Mouse (Mus musculus): ENCODE data around the gene Ntn1. TPM values are rescaled to one million over a fixed set of nuclear protein-coding genes. Genes with fewer than 3 reads are reported as not detected.

Gene Ntn1
- polyA plus RNA-seq, 1 experiment from 2014 or later = 31.0 TPM

GRCm38 (mm10) chr11:68378419-68378818, 22.2 kb downstream of the Ntn1 start:
- peaks cover 36% of the 10 kb centered on the region for H3K4me1 ChIP-seq (replicated peaks)
- no peak overlapping the region for H3K4me3 ChIP-seq (replicated peaks)
- H3K27me3 ChIP-seq = peaks cover 78% of the 10 kb centered on the region
- H3K9me3 ChIP-seq = no peaks in the 10 kb centered on the region
- peak; percentile 73; the same call in 1 of the 2 replicates for ATAC-seq
- WGBS = 7% methylated on average over 5 of the region's 5 CpGs
- peak overlapping the region; percentile 34 for H3K4me2 ChIP-seq (replicated peaks)
- H3K36me3 ChIP-seq = no peaks in the 10 kb centered on the region
- no peak overlapping the region for H3K9ac ChIP-seq (replicated peaks)
- peak overlapping the region; percentile 25; the same call in 1 of the 2 replicates for H3K27ac ChIP-seq

- Histone ChIP-seq H3K27ac (no peak overlapping the region), H3K4me1 (replicated peaks) (peaks cover 19% of the 10 kb centered on the region), H3K9ac (replicated peaks) (no peak overlapping the region), H3K27me3 (peaks cover 65% of the 10 kb centered on the region), H3K9me3 (no peaks in the 10 kb centered on the region), H3K4me3 (replicated peaks) (no peak overlapping the region), H3K36me3 (no peaks in the 10 kb centered on the region), H3K4me2 (replicated peaks) (no peak overlapping the region)
- no peak for ATAC-seq
- WGBS = 63% methylated on average over 10 of the region's 10 CpGs
Measured at GRCm38 (mm10) chr11:68373105-68373504, 27.5 kb downstream of the Ntn1 start.

GRCm38 (mm10) chr11:68371609-68372008, 29.0 kb downstream of the Ntn1 start:
- Histone ChIP-seq H3K4me3 (replicated peaks) (no peak overlapping the region), H3K4me1 (replicated peaks) (peaks cover 13% of the 10 kb centered on the region; the same call in 1 of the 2 replicates), H3K36me3 (no peaks in the 10 kb centered on the region), H3K27ac (no peak overlapping the region), H3K9ac (replicated peaks) (no peak overlapping the region), H3K9me3 (no peaks in the 10 kb centered on the region), H3K27me3 (peaks cover 53% of the 10 kb centered on the region), H3K4me2 (replicated peaks) (no peak overlapping the region)
- no peak for ATAC-seq
- 83% methylated on average over 11 of the region's 11 CpGs for WGBS

- Histone ChIP-seq H3K4me1 (replicated peaks) (0 out of 2 replicates have a peak, but pooled peaks cover 5% of the 10 kb centered on the region), H3K27me3 (no peaks in the 10 kb centered on the region), H3K27ac (no peak overlapping the region), H3K4me2 (replicated peaks) (no peak overlapping the region), H3K9me3 (no peaks in the 10 kb centered on the region), H3K9ac (replicated peaks) (no peak overlapping the region), H3K36me3 (no peaks in the 10 kb centered on the region), H3K4me3 (replicated peaks) (no peak overlapping the region)
- WGBS = 69% methylated on average over 8 of the region's 8 CpGs
- ATAC-seq = no peak
Measured at GRCm38 (mm10) chr11:68356901-68357300, 43.7 kb downstream of the Ntn1 start.

- no peak overlapping the region for H3K27ac ChIP-seq
- no peak for ATAC-seq
- no peak overlapping the region for H3K9ac ChIP-seq (replicated peaks)
- H3K9me3 ChIP-seq = no peaks in the 10 kb centered on the region
- no peaks in the 10 kb centered on the region for H3K27me3 ChIP-seq
- H3K4me3 ChIP-seq (replicated peaks) = no peak overlapping the region
- WGBS = 82% methylated on average over 8 of the region's 8 CpGs
- H3K36me3 ChIP-seq = no peaks in the 10 kb centered on the region
- 0 out of 2 replicates have a peak, but pooled peaks cover 5% of the 10 kb centered on the region for H3K4me1 ChIP-seq (replicated peaks)
- H3K4me2 ChIP-seq (replicated peaks) = no peak overlapping the region
Measured at GRCm38 (mm10) chr11:68355561-68355960, 45.1 kb downstream of the Ntn1 start.

- 64% methylated on average over 3 of the region's 3 CpGs for WGBS
- Histone ChIP-seq H3K36me3 (no peaks in the 10 kb centered on the region), H3K27me3 (no peaks in the 10 kb centered on the region), H3K4me3 (replicated peaks) (no peak overlapping the region), H3K9me3 (no peaks in the 10 kb centered on the region), H3K4me1 (replicated peaks) (0 out of 2 replicates have a peak, but pooled peaks cover 5% of the 10 kb centered on the region), H3K27ac (no peak overlapping the region), H3K9ac (replicated peaks) (no peak overlapping the region), H3K4me2 (replicated peaks) (no peak overlapping the region)
- ATAC-seq = no peak
Measured at GRCm38 (mm10) chr11:68354848-68355247, 45.8 kb downstream of the Ntn1 start.

- WGBS = 82% methylated on average over 6 of the region's 6 CpGs
- Histone ChIP-seq H3K4me2 (replicated peaks) (no peak overlapping the region), H3K9me3 (no peaks in the 10 kb centered on the region), H3K4me1 (replicated peaks) (0 out of 2 replicates have a peak, but pooled peaks cover 7% of the 10 kb centered on the region), H3K4me3 (replicated peaks) (no peak overlapping the region), H3K9ac (replicated peaks) (no peak overlapping the region), H3K27me3 (no peaks in the 10 kb centered on the region), H3K36me3 (no peaks in the 10 kb centered on the region), H3K27ac (no peak overlapping the region)
- ATAC-seq = no peak
Measured at GRCm38 (mm10) chr11:68352236-68352635, 48.4 kb downstream of the Ntn1 start.

- Histone ChIP-seq H3K27me3 (no peaks in the 10 kb centered on the region), H3K36me3 (no peaks in the 10 kb centered on the region), H3K9ac (replicated peaks) (no peak overlapping the region), H3K27ac (no peak overlapping the region), H3K4me3 (replicated peaks) (no peak overlapping the region), H3K4me2 (replicated peaks) (no peak overlapping the region), H3K9me3 (no peaks in the 10 kb centered on the region), H3K4me1 (replicated peaks) (0 out of 2 replicates have a peak, but pooled peaks cover 2% of the 10 kb centered on the region)
- ATAC-seq = no peak
- 92% methylated on average over 12 of the region's 12 CpGs for WGBS
Measured at GRCm38 (mm10) chr11:68348851-68349250, 51.8 kb downstream of the Ntn1 start.

GRCm38 (mm10) chr11:68348083-68348482, 52.5 kb downstream of the Ntn1 start:
- WGBS = 60% methylated on average over 6 of the region's 6 CpGs
- H3K27me3 ChIP-seq = no peaks in the 10 kb centered on the region
- H3K36me3 ChIP-seq = no peaks in the 10 kb centered on the region
- H3K4me1 ChIP-seq (replicated peaks) = 0 out of 2 replicates have a peak, but pooled peaks cover 2% of the 10 kb centered on the region
- no peak overlapping the region for H3K4me2 ChIP-seq (replicated peaks)
- H3K9ac ChIP-seq (replicated peaks) = no peak overlapping the region
- ATAC-seq = no peak
- no peaks in the 10 kb centered on the region for H3K9me3 ChIP-seq
- H3K27ac ChIP-seq = no peak overlapping the region
- H3K4me3 ChIP-seq (replicated peaks) = no peak overlapping the region

- ATAC-seq = no peak
- no peak overlapping the region for H3K9ac ChIP-seq (replicated peaks)
- peaks cover 2% of the 10 kb centered on the region; the same call in 1 of the 2 replicates for H3K4me1 ChIP-seq (replicated peaks)
- no peak overlapping the region for H3K4me3 ChIP-seq (replicated peaks)
- 73% methylated on average over 5 of the region's 5 CpGs for WGBS
- H3K9me3 ChIP-seq = no peaks in the 10 kb centered on the region
- H3K4me2 ChIP-seq (replicated peaks) = no peak overlapping the region
- no peak overlapping the region for H3K27ac ChIP-seq
- H3K27me3 ChIP-seq = no peaks in the 10 kb centered on the region
- H3K36me3 ChIP-seq = no peaks in the 10 kb centered on the region
Measured at GRCm38 (mm10) chr11:68347508-68347907, 53.1 kb downstream of the Ntn1 start.

GRCm38 (mm10) chr11:68346099-68346498, 54.5 kb downstream of the Ntn1 start:
- Histone ChIP-seq H3K27ac (no peak overlapping the region), H3K4me2 (replicated peaks) (no peak overlapping the region), H3K36me3 (no peaks in the 10 kb centered on the region), H3K9ac (replicated peaks) (no peak overlapping the region), H3K4me1 (replicated peaks) (peaks cover 4% of the 10 kb centered on the region), H3K27me3 (no peaks in the 10 kb centered on the region), H3K9me3 (no peaks in the 10 kb centered on the region), H3K4me3 (replicated peaks) (no peak overlapping the region)
- ATAC-seq = no peak
- WGBS = 93% methylated on average over 5 of the region's 5 CpGs

GRCm38 (mm10) chr11:68344221-68344620, 56.4 kb downstream of the Ntn1 start:
- no peak for ATAC-seq
- H3K4me1 ChIP-seq (replicated peaks) = peaks cover 10% of the 10 kb centered on the region
- no peaks in the 10 kb centered on the region for H3K36me3 ChIP-seq
- no peaks in the 10 kb centered on the region for H3K27me3 ChIP-seq
- WGBS = 81% methylated on average over 9 of the region's 9 CpGs
- H3K4me3 ChIP-seq (replicated peaks) = no peak overlapping the region
- no peak overlapping the region for H3K27ac ChIP-seq
- no peak overlapping the region for H3K9ac ChIP-seq (replicated peaks)
- no peaks in the 10 kb centered on the region for H3K9me3 ChIP-seq
- no peak overlapping the region for H3K4me2 ChIP-seq (replicated peaks)

- Histone ChIP-seq H3K36me3 (no peaks in the 10 kb centered on the region), H3K9me3 (no peaks in the 10 kb centered on the region), H3K27ac (no peak overlapping the region), H3K4me3 (replicated peaks) (no peak overlapping the region), H3K4me2 (replicated peaks) (no peak overlapping the region), H3K9ac (replicated peaks) (no peak overlapping the region), H3K27me3 (no peaks in the 10 kb centered on the region), H3K4me1 (replicated peaks) (peaks cover 7% of the 10 kb centered on the region)
- WGBS = 63% methylated on average over 5 of the region's 5 CpGs
- ATAC-seq = no peak
Measured at GRCm38 (mm10) chr11:68342761-68343160, 57.9 kb downstream of the Ntn1 start.

All from midbrain, embryonic 13.5 days (tissue).